ENCODE assay signal across 23 mouse cellular contexts in the genomic region with DNA sequence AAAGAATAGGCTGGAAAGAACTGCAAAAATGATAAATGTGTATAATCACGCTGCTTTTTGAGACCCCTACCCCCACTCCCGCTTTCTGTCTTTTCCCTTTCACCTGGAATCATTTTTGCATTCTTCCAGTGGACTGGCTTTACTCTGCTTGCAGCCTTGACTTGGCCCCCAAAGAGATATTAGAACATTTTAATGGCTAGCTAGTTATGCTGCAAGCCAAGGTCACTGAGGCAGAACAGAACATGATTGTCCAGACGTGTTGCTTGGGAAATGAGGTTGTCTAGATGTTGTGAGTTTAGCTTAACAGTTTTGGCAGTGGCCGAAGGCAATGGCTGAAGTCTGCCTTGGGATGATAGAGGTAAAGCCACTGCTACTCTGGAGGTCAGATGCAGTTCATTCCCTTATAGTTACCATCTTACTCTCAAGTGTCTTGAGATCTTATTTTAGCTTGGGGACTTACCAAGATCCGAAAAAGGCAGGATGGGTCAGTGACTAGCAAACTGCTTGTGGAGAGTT.
DNase-seq lines count a peak whose midpoint lies in the region; ATAC-seq and TF ChIP-seq lines count a peak whose summit lies in the region.
"Had no signal": no experiment of that assay in that cellular context is flagged by ENCODE, and none has a peak within 500 bp of the region (broad histone marks: within the 10 kb centered on the region; RNA-seq: fewer than 3 reads in every experiment).

No protein-coding gene starts in this region.

- no peak for TF ChIP-seq POLR2A in limb, embryonic 14.5 days (IDR thresholded peaks at IDR 0.05; ENCODE audit: borderline replicate concordance, extremely low read depth, insufficient read depth, insufficient read length)

- CTCF ChIA-PET in Patski (lab: Charles Lee): no interaction called here

- no peak overlapping the region for H3K4me2 ChIP-seq in embryonic facial prominence, embryonic 14.5 days (ENCODE audit: low read depth, low read length)
- H3K4me2 ChIP-seq in kidney, embryonic 14.5 days (replicated peaks; ENCODE audit: low read depth, low read length): no peak overlapping the region
- H3K4me2 ChIP-seq in limb, embryonic 14.5 days (replicated peaks; ENCODE audit: low read depth, low read length, severe bottlenecking): no peak overlapping the region
- no peak overlapping the region for H3K4me2 ChIP-seq in midbrain, embryonic 15.5 days
- H3K4me2 ChIP-seq: embryonic facial prominence, embryonic 13.5 days; forebrain, embryonic 13.5 days; heart, embryonic 11.5 days; hindbrain, embryonic 13.5 days had no signal

- POLR2A ChIA-PET in Patski (lab: Charles Lee): no interaction called here

- no peak overlapping the region for H3K4me3 ChIP-seq in embryonic facial prominence, embryonic 14.5 days (ENCODE audit: low read depth, low read length)
- no peak overlapping the region for H3K4me3 ChIP-seq in embryonic facial prominence, embryonic 10.5 days
- H3K4me3 ChIP-seq in kidney, embryonic 14.5 days (ENCODE audit: low read length): no peak overlapping the region
- H3K4me3 ChIP-seq in limb, embryonic 14.5 days (replicated peaks; ENCODE audit: low read length): no peak overlapping the region
- no peak overlapping the region for H3K4me3 ChIP-seq in midbrain, embryonic 15.5 days
- H3K4me3 ChIP-seq: embryonic facial prominence, embryonic 13.5 days; forebrain, embryonic 10.5 days; forebrain, embryonic 13.5 days; hindbrain, embryonic 10.5 days; hindbrain, embryonic 13.5 days had no signal

- H3K9me3 ChIP-seq in embryonic facial prominence, embryonic 14.5 days (ENCODE audit: control insufficient read depth, low read length): no peaks in the 10 kb centered on the region
- no peaks in the 10 kb centered on the region for H3K9me3 ChIP-seq in embryonic facial prominence, embryonic 10.5 days
- no peaks in the 10 kb centered on the region for H3K9me3 ChIP-seq in kidney, embryonic 14.5 days (ENCODE audit: control insufficient read depth, low read length)
- H3K9me3 ChIP-seq in limb, embryonic 14.5 days (ENCODE audit: control insufficient read depth, low read length): no peaks in the 10 kb centered on the region
- no peaks in the 10 kb centered on the region for H3K9me3 ChIP-seq in midbrain, embryonic 15.5 days
- H3K9me3 ChIP-seq: embryonic facial prominence, embryonic 13.5 days; forebrain, embryonic 10.5 days; forebrain, embryonic 13.5 days; hindbrain, embryonic 10.5 days; hindbrain, embryonic 13.5 days had no signal

- no peak overlapping the region for H3K9ac ChIP-seq in embryonic facial prominence, embryonic 14.5 days (ENCODE audit: low read depth, low read length)
- H3K9ac ChIP-seq in kidney, embryonic 14.5 days (ENCODE audit: low read depth, low read length): no peak overlapping the region
- no peak overlapping the region for H3K9ac ChIP-seq in limb, embryonic 14.5 days (ENCODE audit: low read depth, low read length, severe bottlenecking)
- H3K9ac ChIP-seq in midbrain, embryonic 15.5 days: no peak overlapping the region
- H3K9ac ChIP-seq: embryonic facial prominence, embryonic 13.5 days; forebrain, embryonic 13.5 days; hindbrain, embryonic 13.5 days had no signal

- H3K4me1 ChIP-seq in embryonic facial prominence, embryonic 14.5 days (ENCODE audit: control insufficient read depth, insufficient read depth, low read length): no peaks in the 10 kb centered on the region; the same call in 1 of the 2 replicates
- no peaks in the 10 kb centered on the region; the same call in 1 of the 2 replicates for H3K4me1 ChIP-seq in embryonic facial prominence, embryonic 10.5 days
- H3K4me1 ChIP-seq in kidney, embryonic 14.5 days (ENCODE audit: control insufficient read depth, insufficient read depth, low read length): no peaks in the 10 kb centered on the region
- H3K4me1 ChIP-seq in limb, embryonic 14.5 days (ENCODE audit: control insufficient read depth, insufficient read depth, low read length): peaks cover 7% of the 10 kb centered on the region; the same call in 1 of the 2 replicates
- H3K4me1 ChIP-seq in midbrain, embryonic 15.5 days: no peaks in the 10 kb centered on the region
- H3K4me1 ChIP-seq: forebrain, embryonic 10.5 days; forebrain, embryonic 13.5 days; hindbrain, embryonic 10.5 days; hindbrain, embryonic 13.5 days had no signal

- no peak for ATAC-seq in embryonic facial prominence, embryonic 14.5 days (ENCODE audit: low read depth)
- ATAC-seq in kidney, embryonic 14.5 days (ENCODE audit: low FRiP score, low TSS enrichment): peak; percentile 32; the same call in 1 of the 2 replicates
- peak; percentile 69 for ATAC-seq in Patski
- ATAC-seq in limb, embryonic 14.5 days (ENCODE audit: low FRiP score, low read depth): peak; percentile 55; the same call in 1 of the 2 replicates
- no peak for ATAC-seq in midbrain, embryonic 15.5 days (replicated peaks)
- ATAC-seq: forebrain, embryonic 13.5 days; forebrain, embryonic 16.5 days; hindbrain, embryonic 16.5 days had no signal

- H3K27me3 ChIP-seq in embryonic facial prominence, embryonic 14.5 days (replicated peaks; ENCODE audit: control insufficient read depth, insufficient read depth, low read length): no peaks in the 10 kb centered on the region
- no peaks in the 10 kb centered on the region for H3K27me3 ChIP-seq in embryonic facial prominence, embryonic 10.5 days (replicated peaks; ENCODE audit: low read depth, poor library complexity, severe bottlenecking)
- H3K27me3 ChIP-seq in kidney, embryonic 14.5 days (ENCODE audit: control insufficient read depth, insufficient read depth, low read length): no peaks in the 10 kb centered on the region
- no peaks in the 10 kb centered on the region for H3K27me3 ChIP-seq in Patski
- H3K27me3 ChIP-seq in limb, embryonic 14.5 days (ENCODE audit: control insufficient read depth, insufficient read depth, low read length): no peaks in the 10 kb centered on the region; the same call in 1 of the 2 replicates
- no peaks in the 10 kb centered on the region for H3K27me3 ChIP-seq in midbrain, embryonic 15.5 days (replicated peaks)
- H3K27me3 ChIP-seq: embryonic facial prominence, embryonic 13.5 days; forebrain, embryonic 13.5 days; hindbrain, embryonic 13.5 days had no signal

- 55% methylated on average over 5 of the region's 5 CpGs for whole genome bisulfite sequencing in embryonic facial prominence, embryonic 14.5 days
- 82% methylated on average over 5 of the region's 5 CpGs for WGBS in embryonic facial prominence, embryonic 10.5 days
- WGBS in kidney, embryonic 14.5 days: 51% methylated on average over 5 of the region's 5 CpGs
- WGBS in limb, embryonic 14.5 days: 53% methylated on average over 5 of the region's 5 CpGs
- WGBS in midbrain, embryonic 15.5 days: 84% methylated on average over 5 of the region's 5 CpGs

- TF ChIP-seq CTCF in Patski (IDR thresholded peaks at IDR 0.05): no peak

- no peak overlapping the region for H3K27ac ChIP-seq in embryonic facial prominence, embryonic 14.5 days (replicated peaks; ENCODE audit: low read depth, low read length)
- H3K27ac ChIP-seq in embryonic facial prominence, embryonic 10.5 days (replicated peaks): no peak overlapping the region
- no peak overlapping the region for H3K27ac ChIP-seq in kidney, embryonic 14.5 days (ENCODE audit: low read depth, low read length)
- H3K27ac ChIP-seq in limb, embryonic 14.5 days (replicated peaks; ENCODE audit: low read depth, low read length): no peak overlapping the region
- H3K27ac ChIP-seq in midbrain, embryonic 15.5 days: no peak overlapping the region
- H3K27ac ChIP-seq: embryonic facial prominence, embryonic 13.5 days; forebrain, embryonic 10.5 days; forebrain, embryonic 13.5 days; hindbrain, embryonic 10.5 days; hindbrain, embryonic 13.5 days had no signal

- DNase-seq in embryonic facial prominence, embryonic 14.5 days (ENCODE audit: low spot score): peak; percentile 30
- DNase-seq in embryonic facial prominence, embryonic 10.5 days (ENCODE audit: low spot score): no peak
- no peak for DNase-seq in kidney, adult 8-10 months
- DNase-seq in Patski (ENCODE audit: low read depth, low spot score): peak; percentile 13
- peak; percentile 10 for DNase-seq in limb, embryonic 14.5 days (ENCODE audit: low spot score)
- DNase-seq: adrenal gland, adult 2 months; adrenal gland, postnatal 14 days; cerebellum, adult 11 months; cerebellum, adult 2 months; cerebellum, adult 9-11 months; cerebellum, postnatal 25 days; gastrocnemius, postnatal 10 days; gastrocnemius, postnatal 36 days had no signal

- H3K36me3 ChIP-seq in embryonic facial prominence, embryonic 14.5 days (ENCODE audit: control insufficient read depth, insufficient read depth, low read length): no peaks in the 10 kb centered on the region
- H3K36me3 ChIP-seq in embryonic facial prominence, embryonic 10.5 days (replicated peaks): no peaks in the 10 kb centered on the region
- H3K36me3 ChIP-seq in kidney, embryonic 14.5 days (ENCODE audit: control insufficient read depth, insufficient read depth, low read length): no peaks in the 10 kb centered on the region
- no peaks in the 10 kb centered on the region for H3K36me3 ChIP-seq in limb, embryonic 14.5 days (ENCODE audit: control insufficient read depth, insufficient read depth, low read length)
- H3K36me3 ChIP-seq in midbrain, embryonic 15.5 days (replicated peaks): no peaks in the 10 kb centered on the region
- H3K36me3 ChIP-seq: embryonic facial prominence, embryonic 13.5 days; forebrain, embryonic 10.5 days; hindbrain, embryonic 10.5 days; hindbrain, embryonic 13.5 days had no signal

- in situ Hi-C loops in Patski (cut with MboI; ENCODE audit: low pct_unique_long_range_greater_than_20kb): no loop called here

Comparison
In these comparisons a context has a peak if more than half of its experiments do, and no peak if none do; other contexts are left out.
1. DNase-seq: peak in embryonic facial prominence, embryonic 14.5 days (single experiment), Patski (single experiment) and limb, embryonic 14.5 days (single experiment); none in embryonic facial prominence, embryonic 10.5 days (single experiment) and kidney, adult 8-10 months (0 of 2).
2. ATAC-seq: peak in kidney, embryonic 14.5 days (single experiment), Patski (single experiment) and limb, embryonic 14.5 days (single experiment); none in embryonic facial prominence, embryonic 14.5 days (single experiment) and midbrain, embryonic 15.5 days (single experiment).